Mouse (Mus musculus) spleen, adult 2 months (tissue): ENCODE data around the gene Ccdc167. TPM values are rescaled to one million over a fixed set of nuclear protein-coding genes. Genes with fewer than 3 reads are reported as not detected.

Source experiments
- DNase-seq, 2 experiments: peaks; one replicate each; pipeline versions ENCODE4 v3.0.0 to v3.0.0-alpha.2; 2012 to 2021; ENCODE audit warnings: low spot score in 2 of 2, low read depth in 1 of 2
- H3K27ac ChIP-seq: fragments of 200-500 bp; 2 replicates; pipeline ENCODE4 v1.5.1; 2012; ENCODE audit warnings: low read length, inconsistent platforms; ENCODE audit not compliant: insufficient read depth
- H3K27me3 ChIP-seq: fragments of 200-500 bp; 2 replicates; pipeline ENCODE4 v1.6.1; 2012; ENCODE audit warnings: mild to moderate bottlenecking, moderate library complexity, low read length, inconsistent platforms; ENCODE audit not compliant: control insufficient read depth, insufficient read depth
- H3K36me3 ChIP-seq: fragments of 200-500 bp; 2 replicates; pipeline ENCODE4 v1.6.1; 2012; ENCODE audit warnings: mild to moderate bottlenecking, low read length, inconsistent platforms; ENCODE audit not compliant: control insufficient read depth, insufficient read depth
- H3K4me1 ChIP-seq: fragments of 200-500 bp; 2 replicates; pipeline ENCODE4 v1.6.1; 2011; ENCODE audit warnings: inconsistent platforms; ENCODE audit not compliant: control insufficient read depth, insufficient read depth, insufficient read length
- H3K4me3 ChIP-seq: fragments of 200-500 bp; 2 replicates; pipeline ENCODE4 v1.5.1; 2011; ENCODE audit warnings: mild to moderate bottlenecking, inconsistent platforms; ENCODE audit not compliant: insufficient read depth, insufficient read length; ENCODE audit errors: extremely low read depth
- CTCF ChIP-seq: fragments of 200-500 bp; IDR thresholded peaks from 2 replicates; pipeline ENCODE4 v1.5.1; 2011; ENCODE audit warnings: mild to moderate bottlenecking, inconsistent platforms; ENCODE audit not compliant: insufficient read depth, insufficient read length, insufficient replicate concordance; ENCODE audit errors: extremely low read depth
- POLR2A ChIP-seq: fragments of 200-500 bp; IDR thresholded peaks from 2 replicates; pipeline ENCODE4 v1.6.1; 2011; ENCODE audit warnings: low read depth, low read length, inconsistent platforms
- WGBS: fragments of 180-500 bp; shearing (Covaris S2); methylation state at CpG from one replicate; pipeline ENCODE4 v1.1.7; 2018; 5-methylcytosine and 5-hydroxymethylcytosine counted together
- polyA plus RNA-seq: library from polyadenylated mRNA; depleted of rRNA; stranded (reverse); fragments of >200 nt; gene quantifications from 2 replicates; pipeline ENCODE4 v1.2.3, GENCODE M21; 2012

Ccdc167 gene
- polyA plus RNA-seq, 1 experiment, result 6.1 TPM

GRCm38 (mm10) chr17:29731953-29732325 lies 15.1 kb upstream of the Ccdc167 start:
- TF ChIP-seq POLR2A (no peak), CTCF (no peak)
- Histone ChIP-seq H3K4me1 (no peaks in the 10 kb centered on the region), H3K27ac (no peak overlapping the region), H3K36me3 (no peaks in the 10 kb centered on the region), H3K4me3 (no peak overlapping the region), H3K27me3 (no peaks in the 10 kb centered on the region)
- 87% methylated on average over 6 of the region's 6 CpGs for WGBS
- DNase-seq, result no peak

DNA sequence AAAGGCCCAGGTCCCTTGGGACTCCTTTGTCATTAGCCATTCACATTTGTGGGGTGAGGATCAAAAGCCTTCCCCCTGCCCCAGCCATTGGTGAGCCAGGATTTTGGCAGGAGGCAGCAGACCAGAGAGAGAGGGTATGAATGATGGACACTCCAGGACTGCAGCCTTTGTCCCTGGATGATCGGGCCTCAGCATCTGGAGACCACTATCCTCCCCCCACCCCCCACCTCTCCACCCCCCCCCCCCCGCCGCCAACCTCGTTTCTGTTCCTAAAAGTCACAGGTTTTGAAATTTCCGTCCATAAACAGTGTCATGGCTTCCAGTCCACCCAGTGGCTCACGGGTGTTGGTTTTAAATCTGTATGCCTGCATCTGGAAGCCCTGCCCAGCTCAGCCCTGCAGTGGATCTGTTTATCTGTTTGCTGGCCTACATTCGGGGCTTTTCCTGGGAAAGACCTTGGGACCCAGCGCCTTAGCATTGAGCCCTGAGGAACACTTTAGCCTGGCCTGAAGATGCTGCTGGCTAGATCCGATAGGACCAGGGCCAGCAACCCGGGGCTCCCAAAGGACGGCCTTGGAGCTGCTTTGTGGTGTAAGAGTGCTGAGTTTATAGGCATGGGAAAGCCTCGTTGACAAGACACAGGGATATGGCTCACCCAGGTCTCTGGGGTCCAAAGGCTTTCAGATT lies 14.6 kb upstream of the Ccdc167 start:
- Histone ChIP-seq H3K4me1 (no peaks in the 10 kb centered on the region), H3K27me3 (no peaks in the 10 kb centered on the region), H3K36me3 (no peaks in the 10 kb centered on the region), H3K4me3 (no peak overlapping the region), H3K27ac (no peak overlapping the region)
- DNase-seq, result no peak
- TF ChIP-seq CTCF (no peak), POLR2A (no peak)
- WGBS, result 78% methylated on average over 12 of the region's 12 CpGs

GRCm38 (mm10) chr17:29730510-29731265 lies 13.8 kb upstream of the Ccdc167 start:
- 74% methylated on average over 13 of the region's 13 CpGs for WGBS
- Histone ChIP-seq H3K4me1 (no peaks in the 10 kb centered on the region), H3K36me3 (no peaks in the 10 kb centered on the region), H3K4me3 (no peak overlapping the region), H3K27me3 (no peaks in the 10 kb centered on the region), H3K27ac (no peak overlapping the region)
- TF ChIP-seq POLR2A, result no peak
- TF ChIP-seq CTCF, result no peak
- no peak for DNase-seq

- WGBS, result 44% methylated on average over 8 of the region's 8 CpGs
- TF ChIP-seq POLR2A (no peak), CTCF (no peak)
- Histone ChIP-seq H3K27me3 (no peaks in the 10 kb centered on the region), H3K36me3 (no peaks in the 10 kb centered on the region), H3K27ac (no peak overlapping the region), H3K4me3 (no peak overlapping the region), H3K4me1 (no peaks in the 10 kb centered on the region)
- peak in 1 of 2 experiments; percentile 30 for DNase-seq
Measured at GRCm38 (mm10) chr17:29728082-29728481, 11.2 kb upstream of the Ccdc167 start.

DNA sequence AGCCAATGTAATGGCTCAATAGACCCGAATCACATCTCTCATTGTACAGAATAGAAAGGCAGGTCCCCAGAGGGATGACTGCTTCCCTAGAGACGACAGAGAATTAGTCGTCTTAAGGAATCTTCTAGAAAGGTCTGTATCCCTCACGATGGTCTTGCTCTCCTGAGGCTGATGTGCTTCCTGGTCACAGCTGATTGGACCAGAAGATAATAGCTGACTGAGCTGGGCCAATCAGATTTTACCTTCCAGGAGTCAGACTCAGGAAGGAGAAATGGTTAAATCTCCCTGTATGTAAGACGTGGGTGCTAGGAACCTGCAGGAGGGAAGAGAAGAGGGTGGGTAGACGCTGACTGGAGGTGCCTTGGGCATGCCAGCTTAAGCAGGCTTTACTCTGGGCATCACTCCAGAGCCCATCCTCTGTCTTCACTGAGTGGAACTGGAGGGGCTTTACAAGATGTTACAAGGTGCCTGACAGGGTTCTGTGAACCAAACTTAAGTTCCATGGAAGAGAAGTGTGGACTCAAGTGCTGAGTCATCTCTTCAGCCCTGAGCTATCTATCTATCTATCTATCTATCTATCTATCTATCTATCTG lies 8.3 kb upstream of the Ccdc167 start:
- no peak for DNase-seq
- WGBS, result 53% methylated on average over 6 of the region's 6 CpGs
- TF ChIP-seq POLR2A, result no peak
- H3K27me3 ChIP-seq, result no peaks in the 10 kb centered on the region
- H3K27ac ChIP-seq, result no peak overlapping the region
- H3K4me1 ChIP-seq, result peaks cover 4% of the 10 kb centered on the region; the same call in 1 of the 2 replicates
- H3K36me3 ChIP-seq, result no peaks in the 10 kb centered on the region
- H3K4me3 ChIP-seq, result no peak overlapping the region

DNA sequence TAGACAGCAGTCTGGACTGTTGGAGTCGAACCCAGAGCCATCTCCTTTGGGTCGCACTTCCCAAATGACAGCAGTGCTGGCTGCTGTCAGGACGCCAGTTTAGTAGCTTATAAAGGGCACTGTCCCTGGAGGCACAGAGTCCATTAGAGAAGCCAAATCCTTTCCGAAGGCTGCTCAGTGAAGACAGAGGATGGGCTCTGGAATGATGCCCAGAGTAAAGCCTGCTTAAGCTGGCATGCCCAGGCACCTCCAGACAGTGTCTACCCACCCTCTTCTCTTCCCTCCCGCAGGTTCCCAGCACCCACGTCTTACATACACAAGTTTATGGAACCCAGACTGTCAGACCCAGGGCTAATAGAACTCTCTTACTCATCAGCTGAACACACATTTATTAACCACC lies 7.8 kb upstream of the Ccdc167 start:
- Histone ChIP-seq H3K27me3 (no peaks in the 10 kb centered on the region), H3K27ac (no peak overlapping the region), H3K4me1 (peaks cover 9% of the 10 kb centered on the region), H3K36me3 (no peaks in the 10 kb centered on the region), H3K4me3 (no peak overlapping the region)
- DNase-seq, result no peak
- 86% methylated on average over 6 of the region's 6 CpGs for WGBS
- no peak for TF ChIP-seq POLR2A
- TF ChIP-seq CTCF, result no peak
